Mouse (Mus musculus) mature B cell (primary cell): ENCODE results near the gene Rps8.

Experiments used
- in situ Hi-C: fragments of 300-500 bp; cut with MboI; formaldehyde crosslinking; loops from 2 replicates; pipeline ENCODE4 v1.14.3; 2019

Rps8 gene

DNA sequence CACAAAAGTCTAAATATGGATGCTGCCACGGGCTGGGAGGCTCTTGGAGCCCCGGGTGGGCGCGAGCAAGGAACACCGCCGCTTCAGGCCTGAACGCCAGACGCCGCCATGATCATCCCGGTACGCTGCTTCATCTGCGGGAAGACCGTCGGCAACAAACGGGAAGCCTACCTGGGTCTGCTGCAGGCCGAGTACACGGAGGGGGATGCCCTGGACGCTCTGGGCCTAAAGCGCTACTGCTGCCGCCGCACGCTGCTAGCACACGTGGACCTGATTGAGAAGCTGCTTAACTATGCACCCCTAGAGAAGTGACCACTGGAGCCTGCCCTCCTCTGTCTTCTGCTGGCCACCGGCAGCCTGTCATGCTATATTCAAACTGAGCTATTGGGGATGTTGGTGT is 7.2 kb downstream of the Rps8 start:
- in situ Hi-C loops, result no loop called here

- in situ Hi-C loops, result no loop called here
Observed at GRCm38 (mm10) chr4:117148047-117148713, 7.9 kb downstream of the Rps8 start.

GRCm38 (mm10) chr4:117146176-117146575 is 9.9 kb downstream of the Rps8 start:
- in situ Hi-C loops, result no loop called here

DNA sequence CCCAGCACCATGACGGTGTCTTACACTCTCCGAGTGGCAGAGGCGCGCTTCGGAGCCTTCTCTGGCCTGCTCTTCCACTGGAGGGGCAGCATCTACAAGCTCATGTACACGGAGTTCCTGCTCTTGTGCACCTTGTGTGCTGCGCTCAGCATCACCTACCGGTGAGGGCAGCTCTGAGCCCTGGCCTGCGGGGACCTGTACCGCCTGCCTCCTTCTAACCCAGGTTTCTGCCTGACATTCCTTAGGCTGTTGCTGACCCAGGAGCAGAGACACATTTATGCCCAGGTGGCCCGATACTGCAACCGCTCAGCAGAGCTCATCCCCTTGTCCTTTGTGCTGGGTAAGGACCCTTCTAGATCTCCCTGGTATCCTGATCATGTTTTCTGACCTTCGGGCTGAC is 10.8 kb downstream of the Rps8 start:
- in situ Hi-C loops, result no loop called here

GRCm38 (mm10) chr4:117143023-117143422 is 13.0 kb downstream of the Rps8 start:
- in situ Hi-C loops, result no loop called here

- in situ Hi-C loops, result no loop called here
Observed at GRCm38 (mm10) chr4:117140613-117141012, 15.4 kb downstream of the Rps8 start.

- in situ Hi-C loops, result loop anchor here (10.0 kb wide), 1 partner anchor 314 kb away; the partner anchor contains the start of gene Hpdl
Observed at GRCm38 (mm10) chr4:117139217-117139612, 16.8 kb downstream of the Rps8 start.

DNA sequence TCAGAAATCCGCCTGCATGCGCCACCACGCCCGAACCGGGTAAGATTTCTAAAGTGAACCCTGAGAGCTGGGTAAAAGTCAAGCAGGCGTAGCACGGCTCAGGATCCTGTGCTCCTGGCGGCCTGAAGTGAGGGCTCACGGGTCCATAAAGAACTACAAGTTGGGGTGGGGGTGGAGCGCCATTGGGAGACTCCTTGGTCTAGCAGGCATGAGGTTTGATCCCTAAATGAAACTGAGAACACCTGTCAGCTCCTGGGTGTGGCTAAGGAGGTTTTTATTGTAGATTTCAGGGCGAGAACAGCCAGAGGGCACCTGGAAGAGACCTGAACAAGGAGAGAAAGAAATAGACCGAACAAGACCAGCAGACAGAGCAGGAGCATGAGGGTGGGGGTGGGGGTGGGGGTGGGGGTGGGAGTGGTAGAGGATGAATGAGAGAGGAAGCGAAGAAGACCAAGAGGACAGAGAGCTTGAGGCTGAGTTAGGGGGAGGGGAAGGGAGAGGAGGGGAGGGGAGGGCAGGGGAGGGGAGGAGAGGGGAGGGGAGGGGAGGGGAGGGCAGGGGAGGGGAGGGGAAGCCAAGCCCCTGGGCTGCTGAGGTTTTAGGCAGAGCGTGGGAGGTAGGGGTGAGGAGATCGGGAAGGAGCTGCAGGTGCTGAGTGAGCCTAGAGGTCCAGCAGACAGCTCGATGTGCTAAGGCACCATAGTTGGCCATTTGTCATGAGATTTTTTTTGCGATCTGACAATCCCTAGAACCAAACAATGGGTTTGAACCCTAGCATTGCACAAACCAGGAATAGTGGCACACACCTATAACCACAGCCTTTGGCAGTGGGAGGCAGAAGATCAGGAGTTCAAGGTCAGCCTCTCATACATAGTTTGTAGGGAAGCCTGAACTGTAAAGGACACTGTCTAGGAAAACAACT is 17.5 kb downstream of the Rps8 start:
- in situ Hi-C loops, result loop anchor here (10.0 kb wide), 1 partner anchor 314 kb away; the partner anchor contains the start of gene Hpdl

- in situ Hi-C loops, result loop anchor here (10.0 kb wide), 1 partner anchor 311 kb away; the partner anchor contains the start of gene Hpdl
Observed at GRCm38 (mm10) chr4:117136034-117136433, 20.0 kb downstream of the Rps8 start.

GRCm38 (mm10) chr4:117134601-117134995 is 21.4 kb downstream of the Rps8 start:
- in situ Hi-C loops, result loop anchor here (10.0 kb wide), 1 partner anchor 310 kb away; the partner anchor contains the start of gene Hpdl

DNA sequence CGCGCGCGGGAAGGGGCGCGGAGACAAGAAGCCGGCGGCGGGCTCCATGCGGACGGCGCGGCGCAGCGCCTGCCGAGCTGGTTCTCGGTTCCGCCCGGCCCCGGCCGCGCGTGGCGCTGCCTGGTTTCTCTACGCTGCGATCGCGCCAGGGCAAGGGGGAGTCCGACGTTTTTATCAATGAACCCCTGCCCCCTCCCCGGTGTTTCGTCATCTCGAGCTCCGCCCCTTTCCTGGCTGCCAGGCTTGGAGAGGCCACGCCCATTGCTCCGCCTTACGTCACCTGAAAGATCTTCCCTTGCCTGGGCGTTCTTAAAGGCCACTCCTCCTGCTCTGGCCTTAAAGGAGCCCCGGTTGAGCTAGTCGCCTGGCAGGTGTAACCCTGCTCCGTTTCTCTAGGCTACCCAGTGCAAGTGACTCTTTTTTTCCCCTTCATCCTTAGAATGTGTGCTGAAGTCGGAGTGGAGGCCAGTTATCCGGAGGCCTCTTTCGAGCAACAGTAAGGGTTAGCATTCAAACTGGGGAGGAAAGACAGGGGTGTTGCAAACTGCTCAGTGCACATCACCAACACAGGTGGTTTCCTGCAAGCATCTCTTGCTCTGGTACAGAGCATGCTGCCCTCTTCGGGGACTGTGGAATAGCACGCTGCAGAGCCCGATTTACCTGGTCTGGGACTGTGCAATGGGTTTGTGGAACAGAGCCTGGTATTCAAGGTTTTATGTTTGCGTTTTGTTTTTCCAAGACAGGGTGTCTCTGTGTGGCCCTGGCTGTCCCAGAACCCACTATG is 22.0 kb downstream of the Rps8 start, which contains the start of gene Plk3:
Gene Plk3 (minus strand): TSS at position 147 of the 784 bp plus-strand sequence.
- in situ Hi-C loops, result loop anchor here (10.0 kb wide), 1 partner anchor 309 kb away; the partner anchor contains the start of gene Hpdl

DNA sequence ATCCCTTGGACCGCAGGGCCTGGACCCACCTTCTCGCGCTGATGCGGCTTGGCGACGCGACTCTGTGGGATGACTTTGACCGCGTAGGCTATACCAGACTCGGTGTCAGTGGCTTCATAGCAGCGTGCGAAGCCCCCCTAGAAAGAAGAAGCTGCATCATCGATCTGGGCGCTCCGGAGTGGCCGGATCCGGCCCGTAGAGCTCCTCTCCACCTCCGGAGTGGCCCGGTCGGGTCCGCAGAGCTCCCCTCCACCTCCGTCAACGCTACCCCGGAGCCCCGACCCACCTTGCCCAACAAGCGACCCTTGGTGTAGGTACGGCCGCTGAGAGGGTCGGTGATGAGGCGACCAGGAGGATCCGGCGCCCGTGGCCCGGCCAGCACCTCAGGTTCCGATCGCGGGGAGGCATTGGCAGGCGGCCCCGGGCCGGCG is 22.7 kb downstream of the Rps8 start:
- in situ Hi-C loops, result loop anchor here (10.0 kb wide), 1 partner anchor 309 kb away; the partner anchor contains the start of gene Hpdl

DNA sequence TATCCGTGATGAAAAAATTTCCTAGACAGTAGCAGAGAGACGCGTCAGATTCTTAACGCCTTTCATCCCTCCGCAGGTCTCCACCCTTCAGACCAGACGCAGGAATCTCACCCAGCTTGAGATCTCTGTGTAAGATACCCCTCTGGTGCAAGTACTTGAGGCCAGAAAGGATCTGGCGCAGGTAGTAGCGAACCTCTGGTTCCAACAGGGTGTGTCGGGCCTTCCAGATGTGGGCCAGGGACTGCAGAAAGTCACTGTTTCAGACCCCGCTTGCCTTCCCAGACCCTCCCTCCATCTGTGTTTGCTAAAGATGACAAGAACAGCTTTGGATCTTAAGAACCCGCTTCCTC is 23.3 kb downstream of the Rps8 start:
- in situ Hi-C loops, result loop anchor here (10.0 kb wide), 1 partner anchor 308 kb away; the partner anchor contains the start of gene Hpdl

GRCm38 (mm10) chr4:117131890-117132793 is 23.9 kb downstream of the Rps8 start:
- in situ Hi-C loops, result loop anchor here (10.0 kb wide), 1 partner anchor 307 kb away; the partner anchor contains the start of gene Hpdl

GRCm38 (mm10) chr4:117131198-117131597 is 24.8 kb downstream of the Rps8 start:
- in situ Hi-C loops, result loop anchor here (10.0 kb wide), 1 partner anchor 306 kb away; the partner anchor contains the start of gene Hpdl

DNA sequence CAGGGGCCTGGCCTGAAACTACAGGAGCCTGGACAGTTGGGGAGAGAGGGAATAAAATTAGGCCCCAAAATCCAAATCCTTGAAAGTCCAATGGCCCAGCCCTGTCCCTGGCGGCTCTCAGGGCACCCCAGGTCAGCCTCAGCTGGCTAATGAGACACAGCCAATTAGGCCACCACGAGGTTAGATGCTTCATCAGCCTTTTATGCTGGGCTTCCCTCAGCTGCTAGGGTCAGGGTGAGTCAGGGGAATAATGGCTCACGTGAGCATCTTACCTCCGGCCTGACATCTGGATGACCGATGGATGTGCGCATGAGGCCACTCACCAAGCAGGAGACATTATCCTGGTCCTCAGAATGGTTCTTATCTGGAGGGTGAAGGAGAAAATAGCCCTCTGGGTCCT is 25.3 kb downstream of the Rps8 start:
- in situ Hi-C loops, result loop anchor here (10.0 kb wide), 1 partner anchor 306 kb away; the partner anchor contains the start of gene Hpdl

- in situ Hi-C loops, result loop anchor here (10.0 kb wide), 1 partner anchor 133 kb away; the partner anchor contains the start of genes Hectd3 and Urod
Observed at GRCm38 (mm10) chr4:117127991-117128686, 27.9 kb downstream of the Rps8 start.

DNA sequence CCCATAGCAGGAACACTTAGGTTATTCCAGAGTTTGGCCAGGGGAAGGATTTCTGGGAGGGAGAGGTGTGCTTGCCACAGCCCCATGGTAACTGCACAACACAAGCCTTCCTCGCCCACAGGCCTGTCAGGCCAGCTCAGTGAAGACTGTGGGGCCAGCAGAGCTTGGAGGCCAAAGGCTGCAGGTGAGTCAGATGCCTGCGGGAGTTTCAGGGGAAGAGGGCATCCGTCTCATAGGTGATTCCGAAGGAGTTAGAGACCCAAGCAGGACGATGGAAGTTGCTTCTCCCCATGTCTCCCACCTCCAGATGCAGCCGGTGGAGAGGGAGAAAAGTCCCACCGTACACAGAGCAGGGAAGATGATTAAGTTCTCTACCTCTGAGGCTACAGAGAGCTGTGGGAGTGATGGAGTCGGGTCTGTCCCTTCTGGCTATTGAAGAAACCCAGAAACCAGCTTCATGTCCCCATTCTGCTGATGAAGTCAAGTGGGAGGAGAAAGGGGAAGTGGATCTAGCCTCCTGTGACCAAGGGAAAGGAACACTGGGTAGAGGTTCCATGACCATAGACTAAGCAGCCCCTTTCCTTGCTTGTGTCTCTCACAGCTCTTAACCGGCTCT is 29.3 kb downstream of the Rps8 start, which contains the start of gene Tctex1d4:
Gene Tctex1d4 (plus strand): TSS at position 120 of the 616 bp plus-strand sequence.
- in situ Hi-C loops, result loop anchor here (10.0 kb wide), 1 partner anchor 132 kb away; the partner anchor contains the start of genes Hectd3 and Urod
